Mouse (Mus musculus) layer of hippocampus, adult 9-10 months (tissue): ENCODE results near the gene Kcnmb1.

ENCODE experiments used
- DNase-seq: peaks from one replicate; pipeline ENCODE4 v3.0.0; 2022; ENCODE audit warnings: low spot score

Gene Kcnmb1

GRCm38 (mm10) chr11:33944786-33945328, 18.0 kb upstream of the Kcnmb1 start:
- DNase-seq: no peak

DNA sequence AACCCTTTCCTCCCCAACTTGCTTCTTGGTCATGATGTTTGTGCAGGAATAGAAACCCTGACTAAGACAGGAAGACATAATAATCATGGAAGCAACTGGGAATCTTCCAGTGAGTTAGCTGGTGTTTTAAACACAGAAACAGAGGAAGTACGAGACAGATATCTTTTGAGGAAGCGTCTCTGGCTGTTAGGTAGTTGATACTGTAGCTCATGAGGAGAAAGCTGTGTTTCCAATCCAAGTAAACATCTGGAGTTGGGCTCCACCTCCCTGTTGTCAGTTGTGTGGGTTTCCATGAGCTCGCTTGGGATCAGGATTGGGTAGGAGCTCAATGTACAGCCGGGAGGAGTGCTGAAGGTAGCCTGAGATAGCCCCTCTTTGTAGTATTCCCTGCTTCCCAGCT, 16.3 kb upstream of the Kcnmb1 start:
- no peak for DNase-seq

GRCm38 (mm10) chr11:33951155-33951554, 11.7 kb upstream of the Kcnmb1 start:
- no peak for DNase-seq

DNA sequence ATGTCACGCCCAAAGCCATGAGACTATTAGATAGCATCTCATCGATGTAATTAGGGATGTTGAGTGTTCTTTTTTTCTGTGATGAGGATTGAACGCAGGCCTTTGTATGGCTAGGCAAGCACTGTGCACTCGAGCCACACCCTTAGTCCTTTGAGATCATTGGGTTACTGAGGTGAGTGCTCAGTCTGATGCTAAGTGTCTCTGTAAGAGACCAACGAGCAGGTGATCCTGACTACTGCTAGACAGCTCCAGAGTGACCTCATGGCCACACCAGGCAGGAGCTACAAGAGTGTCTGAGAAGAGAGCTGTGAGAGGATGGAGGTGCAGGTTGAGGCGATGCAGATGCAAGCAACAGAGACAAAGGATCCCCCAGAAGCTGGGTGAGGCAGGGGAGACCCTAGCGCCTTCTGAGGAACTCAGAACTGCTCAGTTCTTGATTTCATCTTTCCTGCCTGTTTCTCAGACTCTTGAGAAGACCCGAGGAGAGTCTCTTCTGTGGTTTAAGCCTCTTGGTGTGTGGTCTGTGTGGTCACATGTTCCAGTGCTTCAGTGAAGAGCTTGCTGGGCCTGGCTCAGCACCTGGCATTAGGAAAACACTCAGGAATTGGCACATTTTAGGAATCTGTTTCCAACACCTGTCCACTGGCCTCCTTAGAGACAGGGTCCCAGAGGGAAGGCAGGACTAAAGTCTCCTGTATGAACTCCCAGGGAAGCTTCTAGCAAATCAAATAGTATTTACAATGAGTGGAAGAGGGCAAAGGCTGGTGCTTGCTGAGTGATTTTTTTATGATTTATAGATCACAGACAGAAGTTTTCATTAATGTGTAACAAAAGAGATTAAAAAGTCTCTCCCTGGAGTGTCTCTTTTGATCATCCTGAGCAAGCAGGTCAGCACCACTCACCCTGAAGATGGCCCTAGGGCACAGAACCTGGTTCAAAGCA, 10.9 kb upstream of the Kcnmb1 start:
- no peak for DNase-seq

DNA sequence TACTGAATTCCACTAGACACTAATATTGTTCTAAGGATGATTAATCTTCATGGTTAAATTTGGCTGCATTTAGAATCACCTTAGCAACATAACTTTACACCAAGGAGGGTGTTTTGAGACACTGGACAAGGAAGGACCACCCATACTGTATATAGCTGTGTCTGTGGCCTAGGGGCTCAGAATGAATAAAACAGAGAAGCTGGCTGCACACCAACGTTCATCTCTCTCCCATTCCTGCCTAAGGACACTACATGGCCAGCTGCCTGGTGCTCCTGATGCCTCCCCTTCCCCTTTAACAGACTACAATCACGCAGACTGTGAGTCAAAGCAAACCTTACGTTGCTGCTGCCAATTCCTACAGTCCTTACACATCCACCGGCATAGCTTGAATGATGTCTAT, 6.8 kb upstream of the Kcnmb1 start:
- DNase-seq: no peak

DNA sequence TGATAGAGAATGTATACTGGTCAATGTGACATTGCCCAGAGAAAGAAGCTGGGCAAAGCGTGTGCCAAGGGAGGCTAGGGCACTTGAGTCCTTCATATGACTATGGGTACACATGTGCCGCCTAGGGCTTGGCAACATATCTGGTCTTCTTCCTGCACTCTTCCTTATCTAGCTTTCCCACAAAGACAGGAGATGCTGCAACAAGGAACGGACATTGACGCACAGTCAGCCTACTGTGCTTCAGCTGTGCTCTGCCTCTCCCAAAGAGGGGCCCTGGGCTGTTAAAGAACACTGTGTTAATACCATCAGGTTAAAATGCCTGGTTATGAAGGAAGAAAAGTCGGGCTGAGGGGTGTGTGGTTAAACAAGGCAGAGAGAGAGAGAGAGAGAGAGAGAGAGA, 6.2 kb upstream of the Kcnmb1 start:
- no peak for DNase-seq

DNA sequence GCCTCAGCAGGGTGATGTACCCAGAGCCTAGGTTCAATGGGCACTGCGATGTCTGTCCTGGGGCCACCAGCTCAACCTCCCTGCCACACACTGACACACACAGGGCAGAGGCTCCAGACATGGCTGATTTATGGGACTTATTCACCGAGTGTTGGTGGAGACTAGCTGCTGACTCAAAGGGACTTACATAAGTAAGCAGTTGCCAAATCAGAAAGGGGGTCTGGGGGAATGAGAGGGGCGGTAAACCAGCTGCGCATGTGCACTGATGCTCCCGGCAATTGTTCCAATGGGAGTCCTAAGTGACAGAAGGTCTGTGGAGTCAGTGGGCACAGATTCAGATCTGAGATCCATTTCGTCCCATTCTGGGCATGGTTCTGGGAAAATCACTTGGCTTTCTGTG, 5.2 kb upstream of the Kcnmb1 start:
- DNase-seq: no peak

GRCm38 (mm10) chr11:33958713-33959112, 4.1 kb upstream of the Kcnmb1 start:
- DNase-seq: no peak

- DNase-seq: no peak
Measured at GRCm38 (mm10) chr11:33962178-33962577, 635 bp upstream of the Kcnmb1 start.

- no peak for DNase-seq
Measured at GRCm38 (mm10) chr11:33965380-33965779, 2.6 kb downstream of the Kcnmb1 start.

- DNase-seq: no peak
Measured at GRCm38 (mm10) chr11:33967708-33968107, 4.9 kb downstream of the Kcnmb1 start.

GRCm38 (mm10) chr11:33969199-33969598, 6.4 kb downstream of the Kcnmb1 start:
- DNase-seq: no peak

- DNase-seq: no peak
Measured at GRCm38 (mm10) chr11:33972114-33972513, 9.3 kb downstream of the Kcnmb1 start.

GRCm38 (mm10) chr11:33974341-33975040, 11.7 kb downstream of the Kcnmb1 start:
- DNase-seq: no peak

GRCm38 (mm10) chr11:33975121-33975520, 12.3 kb downstream of the Kcnmb1 start:
- no peak for DNase-seq

DNA sequence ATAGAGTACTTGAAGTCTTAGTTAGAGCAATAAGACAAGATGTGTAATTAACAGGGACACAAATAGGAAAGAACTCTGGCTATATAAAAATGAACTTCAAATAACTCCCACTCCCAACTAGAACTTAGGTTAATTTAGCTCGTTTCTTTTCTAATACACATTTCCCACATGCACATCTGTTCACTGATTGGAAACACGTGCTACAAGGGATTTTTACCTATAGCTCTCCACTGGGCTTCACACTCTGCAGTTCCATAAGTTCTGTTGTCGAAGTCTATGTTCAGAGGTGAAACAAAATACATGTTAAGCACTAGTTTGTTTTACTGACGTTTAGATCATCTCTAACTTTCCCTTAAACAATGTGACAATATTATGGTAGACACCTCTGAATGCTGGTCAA, 17.3 kb downstream of the Kcnmb1 start:
- no peak for DNase-seq

DNA sequence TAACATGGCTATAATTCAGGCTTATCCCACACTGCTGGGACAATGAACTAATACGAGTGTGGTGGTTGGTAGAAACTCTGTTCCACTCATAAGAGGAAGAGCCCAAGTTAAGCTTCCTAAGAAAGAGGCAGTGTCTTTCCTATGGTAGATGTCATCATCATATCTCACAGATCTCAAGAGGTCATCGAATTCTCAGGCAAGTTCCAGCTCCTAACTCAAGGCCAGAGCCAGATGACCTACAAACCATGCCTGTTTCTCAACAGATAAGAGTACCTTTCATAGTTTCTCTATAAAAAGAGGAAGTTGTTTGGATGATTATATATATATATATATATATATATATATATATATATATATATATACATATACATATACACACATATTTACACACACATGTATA, 23.7 kb downstream of the Kcnmb1 start:
- no peak for DNase-seq

- DNase-seq: no peak
Measured at GRCm38 (mm10) chr11:33990002-33990401, 27.2 kb downstream of the Kcnmb1 start.

DNA sequence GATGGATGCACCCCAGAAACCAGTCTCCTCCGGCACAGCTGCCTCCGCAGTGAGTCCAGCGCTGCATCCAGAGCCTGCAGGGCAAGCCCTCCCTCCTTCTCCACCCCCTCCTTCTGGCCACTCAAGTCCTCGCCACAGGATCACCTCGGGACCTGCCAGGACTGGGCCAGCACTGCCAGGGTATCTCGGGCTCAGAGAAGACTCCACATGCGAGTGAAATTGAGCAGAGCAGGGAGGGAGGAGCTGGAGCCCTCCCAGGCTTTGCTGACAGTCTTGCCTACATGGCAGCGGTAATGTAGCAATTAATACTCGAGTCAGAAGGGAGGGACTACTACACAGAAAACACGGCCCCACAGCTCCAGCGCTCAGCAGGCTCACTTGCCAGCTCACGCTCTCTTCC, 30.1 kb downstream of the Kcnmb1 start, which contains the start of gene Kcnip1:
Gene Kcnip1 (minus strand): TSS at position 215 of the 400 bp plus-strand sequence.
- no peak for DNase-seq

GRCm38 (mm10) chr11:33993496-33993895, 30.7 kb downstream of the Kcnmb1 start:
- no peak for DNase-seq

- no peak for DNase-seq
Measured at GRCm38 (mm10) chr11:33998244-33998643, 35.4 kb downstream of the Kcnmb1 start.

- DNase-seq: no peak
Measured at GRCm38 (mm10) chr11:34000416-34000815, 37.6 kb downstream of the Kcnmb1 start.
